Mouse (Mus musculus): ENCODE measurements at regions not wholly inside any gene's neighbourhood (a gene's known extent, or its start where the extent isn't known, plus 50 kb on each side); places are given as distances from the start of the nearest gene placed in this dataset.

GRCm38 (mm10) chr15:88362966-88363365 is 237.1 kb upstream of the Zdhhc25 start:
- DNase-seq (ENCODE audit: low read depth, low spot score): no peak

- no peak for DNase-seq (ENCODE audit: low read depth, low spot score)
Measured at GRCm38 (mm10) chr15:88370366-88370765, 229.7 kb upstream of the Zdhhc25 start.

GRCm38 (mm10) chr15:88372039-88372438 is 228.1 kb upstream of the Zdhhc25 start:
- no peak for DNase-seq (ENCODE audit: low read depth, low spot score)

- no peak for DNase-seq (ENCODE audit: low read depth, low spot score)
Measured at GRCm38 (mm10) chr15:88373923-88374322, 226.2 kb upstream of the Zdhhc25 start.

- no peak for DNase-seq (ENCODE audit: low read depth, low spot score)
Measured at GRCm38 (mm10) chr15:88379342-88379741, 220.8 kb upstream of the Zdhhc25 start.

- no peak for DNase-seq (ENCODE audit: low read depth, low spot score)
Measured at GRCm38 (mm10) chr15:88379951-88380623, 220.0 kb upstream of the Zdhhc25 start.

GRCm38 (mm10) chr15:88381419-88381818 is 218.7 kb upstream of the Zdhhc25 start:
- no peak for DNase-seq (ENCODE audit: low read depth, low spot score)

GRCm38 (mm10) chr15:88385943-88386342 is 214.2 kb upstream of the Zdhhc25 start:
- DNase-seq (ENCODE audit: low read depth, low spot score): no peak

- DNase-seq (ENCODE audit: low read depth, low spot score): no peak
Measured at GRCm38 (mm10) chr15:88386711-88387110, 213.4 kb upstream of the Zdhhc25 start.

GRCm38 (mm10) chr15:88391822-88392221 is 208.3 kb upstream of the Zdhhc25 start:
- no peak for DNase-seq (ENCODE audit: low read depth, low spot score)

GRCm38 (mm10) chr15:88399064-88399463 is 201.0 kb upstream of the Zdhhc25 start:
- no peak for DNase-seq (ENCODE audit: low read depth, low spot score)

GRCm38 (mm10) chr15:88399989-88400388 is 200.1 kb upstream of the Zdhhc25 start:
- DNase-seq (ENCODE audit: low read depth, low spot score): no peak

- DNase-seq (ENCODE audit: low read depth, low spot score): no peak
Measured at GRCm38 (mm10) chr15:88400787-88401186, 199.3 kb upstream of the Zdhhc25 start.

GRCm38 (mm10) chr15:88408461-88409379 is 191.4 kb upstream of the Zdhhc25 start:
- peak; percentile 64 for DNase-seq (ENCODE audit: low read depth, low spot score)

- DNase-seq (ENCODE audit: low read depth, low spot score): no peak
Measured at GRCm38 (mm10) chr15:88414206-88414605, 185.9 kb upstream of the Zdhhc25 start.

- DNase-seq (ENCODE audit: low read depth, low spot score): no peak
Measured at GRCm38 (mm10) chr15:88418881-88419280, 181.2 kb upstream of the Zdhhc25 start.

- DNase-seq (ENCODE audit: low read depth, low spot score): no peak
Measured at GRCm38 (mm10) chr15:88428441-88428840, 171.7 kb upstream of the Zdhhc25 start.

- no peak for DNase-seq (ENCODE audit: low read depth, low spot score)
Measured at GRCm38 (mm10) chr15:88430941-88431340, 169.2 kb upstream of the Zdhhc25 start.

GRCm38 (mm10) chr15:88448272-88448671 is 151.8 kb upstream of the Zdhhc25 start:
- DNase-seq (ENCODE audit: low read depth, low spot score): no peak

- DNase-seq (ENCODE audit: low read depth, low spot score): no peak
Measured at GRCm38 (mm10) chr15:88451241-88451640, 148.9 kb upstream of the Zdhhc25 start.

- DNase-seq (ENCODE audit: low read depth, low spot score): peak; percentile 49
Measured at GRCm38 (mm10) chr15:88468107-88468506, 132.0 kb upstream of the Zdhhc25 start.

GRCm38 (mm10) chr15:88468810-88469209 is 131.3 kb upstream of the Zdhhc25 start:
- DNase-seq (ENCODE audit: low read depth, low spot score): peak; percentile 50

Measured in brain, embryonic 18.5 days (tissue).